Mouse (Mus musculus): Measurements from ENCODE around the gene Gm10840.
"Not testable (repeated sequence)": the region's sequence is repeated elsewhere in the genome, so short reads cannot be mapped to it uniquely, and the experiment has no call there.

The Gm10840 gene

DNA sequence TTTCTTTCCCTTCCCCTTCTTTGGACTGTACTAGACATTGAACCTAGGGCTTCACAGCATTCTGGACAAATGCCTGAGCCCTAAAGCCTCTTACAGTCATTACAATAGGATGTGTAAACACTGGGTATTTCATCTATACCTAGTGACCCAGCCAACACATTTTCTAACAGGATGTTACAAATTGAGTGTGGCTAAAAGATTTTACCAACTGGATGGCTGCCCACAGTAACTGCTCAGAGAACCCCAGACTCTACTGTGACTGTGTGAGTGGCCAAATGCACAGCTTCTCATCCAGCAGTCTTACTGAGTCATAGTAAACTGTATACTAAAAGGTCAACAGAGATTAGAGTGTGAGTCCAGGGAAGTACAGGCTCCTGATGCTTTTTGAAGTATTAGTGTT, 34.7 kb downstream of the Gm10840 start:
- DNase-seq (ENCODE audit: low spot score in 2 of 2) = no peak

DNA sequence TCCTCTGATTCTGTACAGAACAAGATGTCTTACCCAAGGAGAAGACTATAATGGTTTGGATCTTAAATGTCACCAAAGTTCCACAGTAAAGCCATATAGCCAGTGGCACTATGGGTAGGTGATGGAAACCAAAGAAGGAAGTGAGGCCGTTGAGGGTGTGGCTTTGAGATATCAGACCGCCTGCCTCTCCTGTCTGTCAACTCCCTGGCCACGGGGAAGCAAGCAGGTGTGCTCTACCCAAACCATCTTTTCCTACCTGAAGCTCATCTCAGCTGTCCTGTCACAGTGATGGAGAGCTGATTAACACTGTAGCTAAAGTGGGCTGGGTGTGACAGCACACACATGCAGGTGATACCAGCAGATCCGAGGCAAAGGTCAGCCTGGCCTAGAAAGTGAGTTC, 37.6 kb downstream of the Gm10840 start:
- DNase-seq (ENCODE audit: low spot score in 2 of 2) = no peak

DNA sequence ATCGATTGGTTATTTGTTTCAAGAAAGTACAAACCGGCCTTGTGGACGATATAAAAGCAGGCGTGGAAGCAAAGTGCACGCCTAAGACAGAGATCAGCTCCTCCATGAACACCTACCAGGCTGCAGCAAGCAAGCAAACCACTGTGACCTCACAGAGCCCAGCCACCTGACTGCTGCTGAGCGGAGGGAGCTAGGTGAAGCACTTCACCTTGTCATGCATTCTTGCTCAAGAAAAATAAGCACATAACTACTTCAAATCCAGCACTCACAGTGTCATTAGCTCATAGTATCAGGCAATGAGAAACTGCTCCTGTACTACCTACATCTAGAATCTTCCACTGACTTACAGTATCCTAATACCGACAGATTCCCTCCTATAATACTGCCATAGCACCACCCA, 39.3 kb downstream of the Gm10840 start:
- not testable (repeated sequence) for DNase-seq (ENCODE audit: low spot score in 2 of 2)

- DNase-seq (ENCODE audit: low spot score in 2 of 2) = no peak
Measured at GRCm38 (mm10) chr11:106200756-106201155, 40.1 kb downstream of the Gm10840 start.

DNA sequence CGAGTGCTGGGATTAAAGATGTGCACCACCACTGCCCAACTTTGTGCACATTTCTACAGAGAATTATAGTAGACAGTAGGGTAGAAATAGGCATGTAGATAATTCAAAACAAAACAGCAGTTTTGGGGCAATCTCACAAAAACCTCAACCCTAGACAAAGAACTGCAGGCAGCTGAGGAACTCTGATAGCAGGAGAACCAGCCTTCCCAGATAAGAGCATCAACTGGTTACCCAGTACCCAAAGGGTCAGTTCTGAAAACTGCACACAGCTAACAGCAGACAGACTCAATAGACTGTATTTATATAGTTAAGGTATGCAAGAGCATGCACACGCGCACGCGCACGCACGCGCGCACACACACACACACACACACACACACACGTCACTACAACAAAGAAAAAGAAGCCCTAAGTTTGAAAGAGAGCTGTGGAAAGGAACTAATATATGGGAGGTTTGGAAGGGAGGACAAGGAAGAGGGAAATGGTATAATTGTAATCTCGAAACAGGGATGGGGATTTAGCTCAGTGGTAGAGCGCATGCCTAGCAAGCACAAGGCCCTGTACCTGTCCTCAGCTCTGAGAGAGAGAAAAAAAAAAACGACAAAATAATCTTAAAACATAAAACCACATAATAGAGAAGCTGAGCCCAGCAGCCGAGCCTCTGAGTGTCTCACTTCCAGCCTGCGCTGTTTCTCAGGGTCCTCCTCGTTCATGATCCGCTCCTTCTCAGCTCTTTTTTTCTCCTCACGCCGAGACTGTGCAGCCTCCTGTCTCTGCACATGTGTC, 40.9 kb downstream of the Gm10840 start:
- DNase-seq (ENCODE audit: low spot score in 2 of 2) = no peak

DNA sequence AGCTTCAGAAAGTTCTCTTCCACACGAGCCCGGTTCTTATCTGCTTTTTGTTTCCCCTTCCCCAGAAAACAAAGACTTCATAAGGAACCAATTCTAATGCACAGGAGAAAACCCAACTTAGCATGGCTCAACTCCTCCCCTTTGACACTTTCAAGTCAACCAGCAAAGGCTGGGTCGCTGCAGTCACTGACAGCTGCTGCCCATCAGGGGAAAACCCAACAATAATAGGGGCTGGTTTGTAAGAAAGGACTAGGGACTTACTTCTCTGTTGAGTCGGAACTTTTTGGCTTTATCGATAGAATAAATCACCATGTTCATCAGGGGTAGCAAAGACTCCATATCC, 41.4 kb downstream of the Gm10840 start, which contains the start of gene Strada:
Gene Strada (minus strand): TSS at position 46 of the 343 bp plus-strand sequence.
- DNase-seq (ENCODE audit: low spot score in 2 of 2) = no peak

Data from spleen, postnatal 4 days (tissue).